Mouse (Mus musculus): ENCODE measurements around the gene Cacnb2.

DNA sequence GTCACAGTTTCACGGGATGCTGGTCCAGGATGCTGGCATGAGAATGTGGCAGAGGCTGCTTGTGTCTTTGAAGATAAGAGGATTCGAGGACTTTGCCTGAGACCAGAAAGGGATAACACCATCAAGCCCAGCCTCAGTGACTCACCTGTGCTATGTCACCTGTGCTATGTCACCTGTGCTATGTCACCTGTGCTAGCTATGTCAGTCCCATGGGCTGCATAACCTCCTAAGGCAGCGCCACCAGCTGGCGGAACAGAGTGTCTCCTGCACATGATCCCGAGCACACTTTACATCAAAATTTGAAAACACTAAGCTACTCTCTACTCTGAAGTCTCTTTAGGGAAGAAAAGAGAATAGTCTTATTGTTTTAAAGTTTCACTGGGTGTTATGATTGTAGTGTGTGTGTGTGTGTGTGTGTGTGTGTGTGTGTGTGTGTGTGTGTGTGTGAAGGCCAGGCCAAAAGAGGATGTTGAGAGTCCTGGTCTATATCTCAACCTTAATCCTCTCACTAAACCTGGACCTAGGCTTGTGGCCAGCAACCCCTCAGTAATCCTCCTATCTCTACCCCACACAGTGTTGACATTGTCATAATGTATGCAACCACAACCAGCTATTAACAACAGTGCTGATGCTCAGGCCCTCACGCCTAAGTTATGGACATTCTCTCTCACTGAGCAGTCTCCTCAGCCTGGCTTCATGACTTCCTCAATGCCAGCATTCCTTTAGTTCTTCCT, 17.4 kb downstream of the Cacnb2 start:
- no peak for TF ChIP-seq POLR2A (IDR thresholded peaks at IDR 0.05; ENCODE audit: insufficient read depth, low read depth, low read length)
- TF ChIP-seq CTCF (IDR thresholded peaks at IDR 0.05), result no peak
- no peak for TF ChIP-seq EP300 (IDR thresholded peaks at IDR 0.05; ENCODE audit: insufficient read depth, low read depth, low read length)
